ENCODE assay signal across 12 mouse cellular contexts in the genomic region with DNA sequence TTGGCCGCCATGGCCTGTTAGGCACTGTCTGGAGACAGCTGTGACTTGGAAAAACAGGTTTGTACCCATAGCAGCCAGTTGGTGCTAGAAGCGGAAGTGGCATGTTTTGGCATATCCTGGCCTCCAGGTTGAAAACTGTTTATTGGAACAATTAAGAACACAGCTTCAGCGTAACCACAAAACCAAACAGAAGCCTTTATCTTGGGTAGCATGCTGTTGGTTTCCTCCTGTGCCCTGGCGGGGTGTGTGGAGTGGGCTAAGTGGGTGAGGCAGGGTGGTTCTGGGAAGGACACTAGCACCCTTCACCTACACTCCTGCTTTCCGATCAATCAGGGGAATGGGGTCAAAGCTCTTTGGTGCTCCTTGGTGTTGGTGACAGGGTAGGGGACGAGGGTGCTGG.
DNase-seq lines count a peak whose midpoint lies in the region; ATAC-seq lines count a peak whose summit lies in the region.
"Had no signal": no experiment of that assay in that cellular context is flagged by ENCODE, and none has a peak within 500 bp of the region (broad histone marks: within the 10 kb centered on the region; RNA-seq: fewer than 3 reads in every experiment).

No protein-coding gene starts in this region.

- peaks cover 6% of the 10 kb centered on the region for H3K9me3 ChIP-seq in heart, embryonic 16.5 days (replicated peaks; ENCODE audit: control insufficient read depth, low read length)
- H3K9me3 ChIP-seq in heart, embryonic 11.5 days (replicated peaks; ENCODE audit: control insufficient read depth, low read length): no peaks in the 10 kb centered on the region
- H3K9me3 ChIP-seq in embryonic facial prominence, embryonic 13.5 days: no peaks in the 10 kb centered on the region
- no peaks in the 10 kb centered on the region for H3K9me3 ChIP-seq in liver, embryonic 15.5 days (replicated peaks)

- H3K4me3 ChIP-seq in heart, embryonic 16.5 days (ENCODE audit: low read length): no peak overlapping the region
- H3K4me3 ChIP-seq in heart, embryonic 11.5 days (ENCODE audit: low read depth, low read length): no peak overlapping the region
- no peak overlapping the region for H3K4me3 ChIP-seq in embryonic facial prominence, embryonic 13.5 days
- no peak overlapping the region for H3K4me3 ChIP-seq in liver, embryonic 15.5 days (replicated peaks)
- H3K4me3 ChIP-seq: neural tube, embryonic 13.5 days had no signal

- no peak for ATAC-seq in heart, embryonic 16.5 days (replicated peaks; ENCODE audit: extremely low read depth, insufficient read depth, low FRiP score)
- ATAC-seq in heart, embryonic 11.5 days (replicated peaks; ENCODE audit: insufficient number of reproducible peaks, low FRiP score, low TSS enrichment): no peak
- ATAC-seq in embryonic facial prominence, embryonic 13.5 days (ENCODE audit: insufficient number of reproducible peaks, insufficient read depth, low FRiP score, low TSS enrichment, low read depth): no peak
- ATAC-seq in liver, embryonic 15.5 days (ENCODE audit: insufficient read depth): peak; percentile 60
- no peak for ATAC-seq in inflammation-experienced regulatory T-cells, adult 6 months

- DNase-seq in 416B (ENCODE audit: low read depth): peak; percentile 85
- DNase-seq in cerebellum, adult 9-10 months: no peak
- DNase-seq in urinary bladder, adult 18-20 months (ENCODE audit: low spot score in 2 of 2): no peak
- DNase-seq: heart, postnatal 4 days; kidney, postnatal 4 days; right cerebral cortex, postnatal 25 days had no signal

- H3K27ac ChIP-seq in heart, embryonic 16.5 days (ENCODE audit: low read length): peak overlapping the region; percentile 7; the same call in 1 of the 2 replicates
- H3K27ac ChIP-seq in heart, embryonic 11.5 days (ENCODE audit: low read depth, low read length): no peak overlapping the region
- H3K27ac ChIP-seq in embryonic facial prominence, embryonic 13.5 days: 0 out of 2 replicates have a peak overlapping the region, but pooled peaks have one; percentile 8
- H3K27ac ChIP-seq in liver, embryonic 15.5 days (replicated peaks): peak overlapping the region; percentile 49
- H3K27ac ChIP-seq: neural tube, embryonic 13.5 days had no signal

- H3K9ac ChIP-seq in heart, embryonic 16.5 days (ENCODE audit: low read length): no peak overlapping the region
- no peak overlapping the region for H3K9ac ChIP-seq in heart, embryonic 11.5 days (ENCODE audit: low read depth, low read length)
- H3K9ac ChIP-seq in embryonic facial prominence, embryonic 13.5 days: no peak overlapping the region
- no peak overlapping the region for H3K9ac ChIP-seq in liver, embryonic 15.5 days
- H3K9ac ChIP-seq: neural tube, embryonic 13.5 days had no signal

- WGBS in heart, embryonic 16.5 days: 87% methylated on average over 6 of the region's 6 CpGs
- WGBS in heart, embryonic 11.5 days (ENCODE audit: insufficient replicate concordance): 82% methylated on average over 6 of the region's 6 CpGs
- 78% methylated on average over 6 of the region's 6 CpGs for WGBS in embryonic facial prominence, embryonic 13.5 days
- 18% methylated on average over 6 of the region's 6 CpGs for WGBS in liver, embryonic 15.5 days (ENCODE audit: insufficient replicate concordance)

- peaks cover 28% of the 10 kb centered on the region for H3K4me1 ChIP-seq in heart, embryonic 16.5 days (ENCODE audit: control insufficient read depth, insufficient read depth, low read length)
- peaks cover 34% of the 10 kb centered on the region for H3K4me1 ChIP-seq in heart, embryonic 11.5 days (ENCODE audit: control insufficient read depth, insufficient read depth, low read length)
- H3K4me1 ChIP-seq in embryonic facial prominence, embryonic 13.5 days: peaks cover 68% of the 10 kb centered on the region
- H3K4me1 ChIP-seq in liver, embryonic 15.5 days (replicated peaks): peaks cover 75% of the 10 kb centered on the region

- H3K27me3 ChIP-seq in heart, embryonic 16.5 days (ENCODE audit: control insufficient read depth, insufficient read depth, low read length): no peaks in the 10 kb centered on the region
- H3K27me3 ChIP-seq in heart, embryonic 11.5 days (ENCODE audit: control insufficient read depth, insufficient read depth, low read length): no peaks in the 10 kb centered on the region
- no peaks in the 10 kb centered on the region for H3K27me3 ChIP-seq in embryonic facial prominence, embryonic 13.5 days
- no peaks in the 10 kb centered on the region for H3K27me3 ChIP-seq in liver, embryonic 15.5 days
- H3K27me3 ChIP-seq: neural tube, embryonic 13.5 days had no signal

- H3K36me3 ChIP-seq in heart, embryonic 16.5 days (ENCODE audit: control insufficient read depth, insufficient read depth): no peaks in the 10 kb centered on the region
- no peaks in the 10 kb centered on the region for H3K36me3 ChIP-seq in heart, embryonic 11.5 days (ENCODE audit: control insufficient read depth, insufficient read depth, low read length)
- no peaks in the 10 kb centered on the region for H3K36me3 ChIP-seq in embryonic facial prominence, embryonic 13.5 days
- H3K36me3 ChIP-seq in liver, embryonic 15.5 days (replicated peaks): no peaks in the 10 kb centered on the region
- H3K36me3 ChIP-seq: neural tube, embryonic 13.5 days had no signal

- no peak overlapping the region for H3K4me2 ChIP-seq in heart, embryonic 16.5 days (ENCODE audit: low read depth, low read length)
- no peak overlapping the region for H3K4me2 ChIP-seq in heart, embryonic 11.5 days
- H3K4me2 ChIP-seq in embryonic facial prominence, embryonic 13.5 days: no peak overlapping the region
- H3K4me2 ChIP-seq in liver, embryonic 15.5 days: no peak overlapping the region; the same call in 1 of the 2 replicates
- H3K4me2 ChIP-seq: neural tube, embryonic 13.5 days had no signal
